Mouse (Mus musculus): ENCODE measurements at regions not wholly inside any gene's neighbourhood (a gene's known extent, or its start where the extent isn't known, plus 50 kb on each side); places are given as distances from the start of the nearest gene placed in this dataset.

MicroRNA genes in the stretch of these regions (microRNA counts, 519-probe panel; counts per million panel counts)
- microRNA mmu-miR-205 = 3,662 counts per million, percentile 25 among the panel's probes with 10 or more counts

Small RNA genes lying in the stretch of these regions (microRNA-seq; reads per million reads assigned to microRNA genes)
- gene Mir205 = 124 reads per million, percentile 55 among the genes with 10 or more reads in this experiment
